Mouse (Mus musculus): ENCODE measurements around the gene Csf2.
"Not testable (repeated sequence)": the region's sequence is repeated elsewhere in the genome, so short reads cannot be mapped to it uniquely, and the experiment has no call there.

Csf2 gene

GRCm38 (mm10) chr11:54248940-54249717 is at the start of gene Csf2:
TSS of gene Csf2 (minus strand) at chr11:54249667.
- no peak for DNase-seq (ENCODE audit: low spot score)

GRCm38 (mm10) chr11:54298777-54299176 is 49.3 kb upstream of the Csf2 start:
- DNase-seq (ENCODE audit: low spot score): no peak

- DNase-seq (ENCODE audit: low spot score): not testable (repeated sequence)
Measured at GRCm38 (mm10) chr11:54297471-54297870, 48.0 kb upstream of the Csf2 start.

- no peak for DNase-seq (ENCODE audit: low spot score)
Measured at GRCm38 (mm10) chr11:54296734-54297133, 47.3 kb upstream of the Csf2 start.

GRCm38 (mm10) chr11:54295971-54296370 is 46.5 kb upstream of the Csf2 start:
- no peak for DNase-seq (ENCODE audit: low spot score)

- no peak for DNase-seq (ENCODE audit: low spot score)
Measured at GRCm38 (mm10) chr11:54293980-54294807, 44.7 kb upstream of the Csf2 start.

GRCm38 (mm10) chr11:54292163-54292562 is 42.7 kb upstream of the Csf2 start:
- no peak for DNase-seq (ENCODE audit: low spot score)

GRCm38 (mm10) chr11:54287821-54288453 is 38.5 kb upstream of the Csf2 start:
- DNase-seq (ENCODE audit: low spot score): no peak

- DNase-seq (ENCODE audit: low spot score): no peak
Measured at GRCm38 (mm10) chr11:54271437-54271949, 22.0 kb upstream of the Csf2 start.

GRCm38 (mm10) chr11:54269191-54269896 is 19.9 kb upstream of the Csf2 start:
- DNase-seq (ENCODE audit: low spot score): no peak

GRCm38 (mm10) chr11:54267177-54267576 is 17.7 kb upstream of the Csf2 start, which contains the start of gene Il3:
TSS of gene Il3 (minus strand) at chr11:54267277.
- DNase-seq (ENCODE audit: low spot score): no peak

- peak; percentile 77 for DNase-seq (ENCODE audit: low spot score)
Measured at GRCm38 (mm10) chr11:54264542-54264941, 15.1 kb upstream of the Csf2 start.

GRCm38 (mm10) chr11:54263405-54264031 is 14.1 kb upstream of the Csf2 start:
- DNase-seq (ENCODE audit: low spot score): no peak

- peak; percentile 94 for DNase-seq (ENCODE audit: low spot score)
Measured at GRCm38 (mm10) chr11:54256624-54257376, 7.3 kb upstream of the Csf2 start.

GRCm38 (mm10) chr11:54254114-54254513 is 4.6 kb upstream of the Csf2 start:
- no peak for DNase-seq (ENCODE audit: low spot score)

- no peak for DNase-seq (ENCODE audit: low spot score)
Measured at GRCm38 (mm10) chr11:54250575-54250974, 1.1 kb upstream of the Csf2 start.

- no peak for DNase-seq (ENCODE audit: low spot score)
Measured at GRCm38 (mm10) chr11:54249748-54250147, 281 bp upstream of the Csf2 start.

- DNase-seq (ENCODE audit: low spot score): peak; percentile 12
Measured at GRCm38 (mm10) chr11:54247251-54247950, 2.1 kb downstream of the Csf2 start.

- no peak for DNase-seq (ENCODE audit: low spot score)
Measured at GRCm38 (mm10) chr11:54244465-54244864, 5.0 kb downstream of the Csf2 start.

GRCm38 (mm10) chr11:54242494-54242893 is 7.0 kb downstream of the Csf2 start:
- no peak for DNase-seq (ENCODE audit: low spot score)
